Mouse (Mus musculus) embryonic facial prominence, embryonic 11.5 days (tissue): ENCODE results near the gene Plk2. TPM values are rescaled to one million over a fixed set of nuclear protein-coding genes. Genes with fewer than 3 reads are reported as not detected.

Experiments used
- ATAC-seq: fragments of 200-750 bp; cut with Nextera tagmentation; replicated peaks from 2 replicates; pipeline ENCODE4 v1.8.0; 2017; ENCODE audit warnings: low read depth; ENCODE audit not compliant: insufficient number of reproducible peaks, low FRiP score, low TSS enrichment
- DNase-seq: peaks from one replicate; pipeline ENCODE4 v3.0.0-alpha.2; 2015; ENCODE audit warnings: low spot score
- H3K27ac ChIP-seq: fragments of 300-500 bp; sonication (generic); replicated peaks from 2 replicates; pipeline ENCODE4 v1.5.1; 2014; ENCODE audit warnings: mild to moderate bottlenecking, low read depth, low read length, control low read depth
- H3K27me3 ChIP-seq: fragments of 300-500 bp; sonication (generic); 2 replicates; pipeline ENCODE4 v1.6.1; 2014; ENCODE audit warnings: mild to moderate bottlenecking, low read length, moderate library complexity, mixed read lengths; ENCODE audit not compliant: control insufficient read depth, insufficient read depth
- H3K36me3 ChIP-seq: fragments of 300-500 bp; sonication (generic); replicated peaks from 2 replicates; pipeline ENCODE4 v1.6.1; 2014; ENCODE audit warnings: low read depth, mild to moderate bottlenecking, low read length, moderate library complexity, mixed read lengths; ENCODE audit not compliant: control insufficient read depth, insufficient read depth
- H3K4me1 ChIP-seq: fragments of 300-500 bp; sonication (generic); 2 replicates; pipeline ENCODE4 v1.6.1; 2014; ENCODE audit warnings: low read length, mixed read lengths; ENCODE audit not compliant: control insufficient read depth, insufficient read depth
- H3K4me2 ChIP-seq: fragments of 300-500 bp; sonication (generic); 2 replicates; pipeline ENCODE4 v1.6.1; 2014; ENCODE audit warnings: low read depth, mild to moderate bottlenecking, control low read depth, low read length, moderate library complexity
- H3K4me3 ChIP-seq: fragments of 300-500 bp; sonication (generic); 2 replicates; pipeline ENCODE4 v1.5.1; 2014; ENCODE audit warnings: low read depth, low read length, control low read depth
- H3K9ac ChIP-seq: fragments of 300-500 bp; sonication (generic); replicated peaks from 2 replicates; pipeline ENCODE4 v1.6.1; 2014; ENCODE audit warnings: mild to moderate bottlenecking, control low read depth, low read length
- H3K9me3 ChIP-seq: fragments of 300-500 bp; sonication (generic); replicated peaks from 2 replicates; pipeline ENCODE4 v1.6.1; 2016; ENCODE audit warnings: mild to moderate bottlenecking, low read length, inconsistent platforms, mixed read lengths; ENCODE audit not compliant: control insufficient read depth
- WGBS: fragments of 180-500 bp; shearing (Covaris S2); extraction: QIAGEN DNeasy Blood & Tissue Kit; methylation state at CpG from one replicate; pipeline ENCODE4 v1.1.7; 2014; 5-methylcytosine and 5-hydroxymethylcytosine counted together
- polyA plus RNA-seq: library from polyadenylated mRNA; unstranded; fragments of >200 nt; fragmentation: Nextera tagmentation; extraction: Ambion mirVana; gene quantifications from 2 replicates; pipeline ENCODE4 v1.2.1, GENCODE M21; 2014

Plk2 gene
- polyA plus RNA-seq, 1 experiment from 2014 or later = 152 TPM

GRCm38 (mm10) chr13:110444335-110444734 is 49.5 kb downstream of the Plk2 start:
- no peak overlapping the region for H3K4me3 ChIP-seq
- WGBS = 79% methylated on average over 4 of the region's 4 CpGs
- H3K27me3 ChIP-seq = no peaks in the 10 kb centered on the region
- H3K9me3 ChIP-seq = no peaks in the 10 kb centered on the region
- H3K36me3 ChIP-seq = no peaks in the 10 kb centered on the region
- H3K4me1 ChIP-seq = no peaks in the 10 kb centered on the region; the same call in 1 of the 2 replicates
- DNase-seq = no peak
- no peak overlapping the region for H3K9ac ChIP-seq
- H3K27ac ChIP-seq = no peak overlapping the region
- ATAC-seq = no peak
- H3K4me2 ChIP-seq = no peak overlapping the region

- Histone ChIP-seq H3K27me3 (no peaks in the 10 kb centered on the region), H3K4me3 (no peak overlapping the region), H3K4me1 (no peaks in the 10 kb centered on the region; the same call in 1 of the 2 replicates), H3K9ac (no peak overlapping the region), H3K4me2 (no peak overlapping the region), H3K27ac (no peak overlapping the region), H3K36me3 (no peaks in the 10 kb centered on the region), H3K9me3 (no peaks in the 10 kb centered on the region)
- no peak for DNase-seq
- ATAC-seq = no peak
- WGBS = 52% methylated on average over 3 of the region's 3 CpGs
Measured at GRCm38 (mm10) chr13:110444894-110445293, 50.0 kb downstream of the Plk2 start.

GRCm38 (mm10) chr13:110446434-110446833 is 51.6 kb downstream of the Plk2 start:
- no peaks in the 10 kb centered on the region for H3K9me3 ChIP-seq
- no peaks in the 10 kb centered on the region for H3K27me3 ChIP-seq
- ATAC-seq (0 out of 2 replicates have a peak, but pooled peaks have one; percentile 34), DNase-seq (no peak)
- H3K4me1 ChIP-seq = no peaks in the 10 kb centered on the region; the same call in 1 of the 2 replicates
- H3K9ac ChIP-seq = no peak overlapping the region
- no peak overlapping the region for H3K4me3 ChIP-seq
- no peak overlapping the region for H3K4me2 ChIP-seq
- H3K36me3 ChIP-seq = no peaks in the 10 kb centered on the region
- 76% methylated on average over 6 of the region's 6 CpGs for WGBS
- H3K27ac ChIP-seq = no peak overlapping the region

GRCm38 (mm10) chr13:110450056-110450455 is 55.2 kb downstream of the Plk2 start:
- Histone ChIP-seq H3K4me2 (no peak overlapping the region), H3K27me3 (no peaks in the 10 kb centered on the region), H3K9ac (no peak overlapping the region), H3K27ac (no peak overlapping the region), H3K36me3 (no peaks in the 10 kb centered on the region), H3K9me3 (no peaks in the 10 kb centered on the region), H3K4me1 (no peaks in the 10 kb centered on the region; the same call in 1 of the 2 replicates), H3K4me3 (no peak overlapping the region)
- ATAC-seq (no peak), DNase-seq (no peak)
- WGBS = 69% methylated on average over 4 of the region's 4 CpGs

Other genes with a start within 250 kb of the Plk2 start
- 4.2 and 6.3 TPM in 2 replicates for gene Rab3c, start 114.0 kb upstream of the Plk2 start, polyA plus RNA-seq
- 0.36 and 0.40 TPM in 2 replicates for gene Gapt, start 37.8 kb upstream of the Plk2 start, polyA plus RNA-seq